Mouse (Mus musculus): ENCODE measurements around the gene Erbb3.
A peak's percentile ranks its signal among the peaks of the same experiment; 100 is the strongest.
"Not testable (repeated sequence)": the region's sequence is repeated elsewhere in the genome, so short reads cannot be mapped to it uniquely, and the experiment has no call there.

DNA sequence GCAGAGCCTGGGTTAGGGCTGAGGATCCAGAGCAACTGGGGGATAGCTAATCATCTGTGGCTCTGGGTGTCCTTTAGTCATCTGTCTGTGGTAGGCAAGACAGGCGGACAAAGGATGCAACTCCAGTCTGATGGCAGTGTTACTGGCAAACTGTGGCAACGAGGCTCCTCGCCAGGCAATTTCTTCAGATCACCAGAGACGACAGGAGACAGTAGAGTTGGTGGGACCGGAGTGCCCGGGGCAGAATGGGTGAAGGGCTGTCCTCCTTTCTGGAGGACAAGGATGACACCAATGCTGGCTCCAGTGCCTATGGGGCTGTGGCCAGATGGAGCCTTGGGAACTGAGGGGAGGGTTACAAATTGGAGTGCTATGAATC, 39.8 kb downstream of the Erbb3 start:
- not testable (repeated sequence) for TF ChIP-seq CTCF (IDR thresholded peaks at IDR 0.05 in 2 of 3, conservative IDR thresholded peaks at IDR 0.05 in 1 of 3; ENCODE audit: control insufficient read depth in 1 of 3, insufficient read depth in 1 of 3, low read depth in 2 of 3, low read length in 3 of 3, poor library complexity in 1 of 3, severe bottlenecking in 1 of 3); MYC (IDR thresholded peaks at IDR 0.05; ENCODE audit: low read depth, low read length); POLR2A (IDR thresholded peaks at IDR 0.05; ENCODE audit: control insufficient read depth in 1 of 2, insufficient read depth in 1 of 2, low read depth in 1 of 2, low read length in 2 of 2, poor library complexity in 1 of 2); JUND (IDR thresholded peaks at IDR 0.05; ENCODE audit: low read depth, low read length); ZNF384 (IDR thresholded peaks at IDR 0.05; ENCODE audit: low read depth, low read length); TAL1 (IDR thresholded peaks at IDR 0.05; ENCODE audit: low read length); KAT2A (conservative IDR thresholded peaks at IDR 0.05; ENCODE audit: low read depth, low read length)
- TF ChIP-seq CHD1 (IDR thresholded peaks at IDR 0.05; ENCODE audit: low read depth, low read length) = peak; percentile 56; the same call in 1 of the 2 replicates

All from MEL (cell line).